Mouse (Mus musculus): ENCODE measurements around the gene Tarbp1. TPM values are rescaled to one million over a fixed set of nuclear protein-coding genes. Genes with fewer than 3 reads are reported as not detected.
"Not testable (repeated sequence)": the region's sequence is repeated elsewhere in the genome, so short reads cannot be mapped to it uniquely, and the experiment has no call there.

Gene Tarbp1
- polyA plus RNA-seq, 1 experiment = 0.79 TPM

DNA sequence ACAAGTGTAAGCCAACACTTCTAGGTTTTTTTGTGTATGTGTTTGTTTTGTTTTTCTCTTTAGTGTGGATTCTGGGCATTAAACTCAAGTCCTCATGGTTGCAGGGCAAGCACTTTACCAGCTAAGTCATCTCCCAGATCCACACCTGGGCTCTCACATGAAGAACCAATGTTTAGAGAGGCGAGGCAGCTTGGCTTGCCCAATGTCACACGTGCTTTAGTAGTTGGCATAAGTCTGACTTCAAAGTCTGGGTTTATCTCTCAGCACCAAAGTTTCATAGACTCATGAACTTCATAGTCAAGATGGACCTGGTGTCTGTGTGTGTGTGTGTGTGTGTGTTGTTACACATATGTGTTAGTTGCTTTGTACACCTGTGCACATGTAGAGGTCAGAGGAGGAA lies 24.5 kb upstream of the Tarbp1 start:
- no peak overlapping the region for H3K4me3 ChIP-seq (ENCODE audit: insufficient read depth, low read depth, low read length)
- peaks cover 2% of the 10 kb centered on the region; the same call in 1 of the 2 replicates for H3K4me1 ChIP-seq (ENCODE audit: control insufficient read depth, insufficient read depth, insufficient read length, low read length)
- H3K27ac ChIP-seq (replicated peaks; ENCODE audit: low read depth, low read length) = no peak overlapping the region

DNA sequence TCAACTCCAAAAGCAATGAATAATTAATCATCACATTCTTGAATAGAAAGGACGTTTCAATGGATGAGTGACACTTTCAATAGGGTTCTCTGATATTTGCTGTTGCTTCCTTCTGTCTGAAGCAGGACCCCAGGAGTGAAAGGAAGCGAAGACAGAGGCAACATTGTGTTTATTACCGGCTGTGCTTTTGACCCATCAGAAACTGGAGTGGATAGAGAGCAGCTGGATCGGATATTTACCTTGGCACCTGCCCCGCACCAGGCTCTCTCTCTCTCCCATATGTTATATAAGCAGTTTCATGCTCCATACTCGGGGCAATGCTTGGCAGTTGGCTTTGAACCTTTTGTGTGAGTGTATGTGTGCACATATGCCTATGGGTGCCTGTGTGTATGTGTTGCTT lies 23.6 kb upstream of the Tarbp1 start:
- Histone ChIP-seq H3K27ac (replicated peaks; ENCODE audit: low read depth, low read length) (no peak overlapping the region), H3K4me3 (ENCODE audit: insufficient read depth, low read depth, low read length) (no peak overlapping the region), H3K4me1 (ENCODE audit: control insufficient read depth, insufficient read depth, insufficient read length, low read length) (peaks cover 2% of the 10 kb centered on the region; the same call in 1 of the 2 replicates)

DNA sequence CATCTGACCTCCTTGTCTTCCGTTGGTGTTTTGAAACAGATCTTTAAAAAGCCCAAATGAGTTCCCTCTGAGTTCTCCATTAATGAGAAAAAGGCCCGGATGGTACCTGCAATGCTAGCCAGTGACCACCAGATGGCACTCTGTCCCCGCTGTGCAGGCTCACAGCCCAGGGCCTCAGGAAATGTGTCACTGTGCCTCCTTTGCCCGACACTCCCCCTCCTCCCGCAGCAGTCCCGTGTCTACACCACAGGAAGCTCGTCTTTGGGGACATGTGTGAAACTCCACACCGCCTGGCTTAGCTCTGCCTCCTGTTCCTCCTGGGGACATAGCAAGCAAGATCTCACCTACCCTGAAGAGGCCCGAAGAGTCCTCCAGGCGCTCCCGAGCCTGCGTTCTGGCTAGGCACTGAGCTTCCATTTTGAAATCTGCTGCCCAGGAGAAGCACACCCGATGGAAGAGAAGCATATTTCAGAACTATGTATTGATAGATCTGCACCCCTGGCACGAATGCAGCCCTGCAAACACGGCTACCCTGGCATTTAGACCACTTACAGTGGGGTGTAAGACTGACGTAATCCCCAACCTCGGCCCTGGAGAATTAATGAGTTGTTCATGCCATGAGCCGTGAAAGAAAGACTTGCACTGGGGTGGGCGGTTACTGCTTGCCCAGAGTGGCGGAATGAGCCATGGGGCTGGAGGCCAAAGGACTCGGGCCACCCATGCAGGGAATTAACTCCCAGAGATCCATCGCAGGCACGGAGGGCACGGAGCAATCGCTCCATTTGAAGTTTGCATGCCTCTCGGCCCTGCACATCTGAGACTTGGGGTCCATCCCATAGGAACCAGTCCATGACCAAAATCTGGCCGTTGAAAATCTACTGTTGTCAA lies 22.9 kb upstream of the Tarbp1 start:
- peak overlapping the region; percentile 10 for H3K4me3 ChIP-seq (ENCODE audit: insufficient read depth, low read depth, low read length)
- peak overlapping the region; percentile 29 for H3K27ac ChIP-seq (replicated peaks; ENCODE audit: low read depth, low read length)
- peaks cover 2% of the 10 kb centered on the region; the same call in 1 of the 2 replicates for H3K4me1 ChIP-seq (ENCODE audit: control insufficient read depth, insufficient read depth, insufficient read length, low read length)

DNA sequence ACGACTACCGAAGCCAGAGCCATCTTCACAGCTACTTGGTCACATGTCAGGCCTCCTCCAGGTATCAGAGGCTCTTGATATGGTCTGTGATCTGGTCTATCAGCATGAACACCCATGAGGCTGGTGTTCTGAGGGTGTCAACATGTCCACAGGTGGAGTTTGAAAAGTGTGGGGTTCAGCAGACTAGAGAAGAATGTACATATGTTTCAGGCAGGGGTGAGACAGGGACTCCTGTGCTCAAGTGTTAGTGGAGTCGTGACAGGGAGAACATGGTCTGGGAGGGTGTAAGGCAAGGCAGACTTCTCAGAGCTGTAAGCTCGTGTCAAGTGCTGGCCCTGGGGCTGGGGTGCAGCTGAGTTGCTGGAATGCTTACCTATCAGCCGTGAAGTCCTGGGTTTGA lies 22.1 kb upstream of the Tarbp1 start:
- no peak overlapping the region for H3K4me3 ChIP-seq (ENCODE audit: insufficient read depth, low read depth, low read length)
- peaks cover 2% of the 10 kb centered on the region; the same call in 1 of the 2 replicates for H3K4me1 ChIP-seq (ENCODE audit: control insufficient read depth, insufficient read depth, insufficient read length, low read length)
- H3K27ac ChIP-seq (replicated peaks; ENCODE audit: low read depth, low read length) = no peak overlapping the region

DNA sequence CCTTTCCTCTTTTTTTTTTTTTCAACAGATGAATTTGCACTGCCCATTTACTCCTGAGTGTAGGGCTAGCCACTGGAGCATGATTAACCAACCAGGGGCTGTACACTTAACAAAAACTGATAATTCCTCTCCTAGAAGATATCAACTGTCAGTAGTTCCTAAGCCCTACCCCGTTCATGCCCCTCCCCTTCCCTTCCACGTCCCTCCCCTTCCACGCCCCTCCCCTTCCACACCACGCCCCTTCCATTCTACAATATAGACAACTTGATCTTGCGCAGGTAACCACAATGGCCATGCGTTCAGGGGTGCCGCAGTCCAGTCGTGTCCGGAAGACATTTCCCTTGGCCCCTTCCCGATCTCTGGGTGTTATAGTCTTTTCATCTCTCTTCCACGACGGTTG lies 20.6 kb upstream of the Tarbp1 start:
- Histone ChIP-seq H3K27ac (replicated peaks; ENCODE audit: low read depth, low read length) (no peak overlapping the region), H3K4me3 (ENCODE audit: insufficient read depth, low read depth, low read length) (no peak overlapping the region), H3K4me1 (ENCODE audit: control insufficient read depth, insufficient read depth, insufficient read length, low read length) (peaks cover 6% of the 10 kb centered on the region; the same call in 1 of the 2 replicates)

DNA sequence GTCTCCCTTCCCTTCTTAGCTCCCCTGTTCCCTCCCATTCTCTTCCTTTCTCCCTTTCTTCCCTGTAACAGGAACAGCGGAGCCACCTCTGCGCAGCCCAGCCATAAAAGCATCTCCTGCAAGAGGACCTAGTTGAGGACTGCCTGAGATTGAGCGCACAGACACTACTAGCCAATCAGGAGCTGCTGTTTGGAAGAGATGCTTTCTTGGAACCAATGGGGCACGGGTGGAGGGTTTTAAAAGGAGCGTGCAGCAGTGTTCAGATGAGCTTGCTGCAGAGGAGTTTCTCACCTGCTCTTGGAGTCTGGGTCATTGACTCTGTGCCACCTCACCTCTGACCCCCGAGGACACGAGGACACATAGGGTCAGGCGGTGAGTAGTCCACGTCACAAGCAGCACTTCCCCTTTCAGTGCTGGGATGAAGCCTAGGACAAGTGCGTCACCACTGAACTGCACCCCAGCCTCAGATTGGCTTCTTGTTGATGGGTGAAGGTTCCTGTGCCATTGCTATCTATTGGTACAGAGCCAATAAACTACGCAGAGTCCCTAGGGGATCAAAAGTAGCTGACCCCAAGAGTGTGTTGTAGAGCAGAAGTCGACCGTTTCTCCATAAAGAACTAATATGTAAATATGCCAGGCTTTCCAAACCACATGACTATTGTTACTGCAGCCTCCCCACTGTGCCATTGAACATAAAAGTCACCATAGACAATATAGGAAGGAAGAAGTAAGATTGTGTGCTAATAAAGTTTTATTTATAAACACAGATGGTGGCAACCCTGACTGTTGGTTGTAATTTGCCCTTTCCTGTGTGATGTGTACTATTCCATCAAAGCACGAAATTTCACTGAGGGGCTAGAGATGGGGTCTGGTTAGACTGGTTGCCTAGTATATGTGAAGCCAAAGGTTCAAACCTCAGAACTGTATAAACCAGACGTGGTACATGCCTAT lies 19.6 kb upstream of the Tarbp1 start:
- Histone ChIP-seq H3K4me1 (ENCODE audit: control insufficient read depth, insufficient read depth, insufficient read length, low read length) (peaks cover 6% of the 10 kb centered on the region; the same call in 1 of the 2 replicates), H3K4me3 (ENCODE audit: insufficient read depth, low read depth, low read length) (no peak overlapping the region), H3K27ac (replicated peaks; ENCODE audit: low read depth, low read length) (no peak overlapping the region)

DNA sequence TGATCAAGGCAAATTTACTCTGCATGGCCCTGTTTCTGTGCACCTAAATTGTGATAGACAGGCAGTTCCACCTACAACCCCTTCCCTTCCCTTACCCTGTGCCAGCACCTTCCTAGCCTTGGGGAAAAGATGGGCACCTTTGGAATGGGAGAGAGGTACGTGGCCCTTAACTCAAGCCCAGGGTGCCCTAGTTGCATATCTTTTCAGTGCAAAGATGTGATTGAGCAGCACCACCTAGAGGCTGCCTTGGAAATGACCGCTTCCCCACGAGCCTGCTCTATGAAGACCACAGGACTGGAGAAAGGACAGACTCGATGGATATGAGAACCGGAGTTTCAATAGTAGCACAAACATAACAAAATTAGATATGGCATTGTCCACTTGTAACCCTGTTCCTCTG lies 8.1 kb upstream of the Tarbp1 start:
- Histone ChIP-seq H3K4me1 (ENCODE audit: control insufficient read depth, insufficient read depth, insufficient read length, low read length) (no peaks in the 10 kb centered on the region), H3K27ac (replicated peaks; ENCODE audit: low read depth, low read length) (no peak overlapping the region), H3K4me3 (ENCODE audit: insufficient read depth, low read depth, low read length) (no peak overlapping the region)

DNA sequence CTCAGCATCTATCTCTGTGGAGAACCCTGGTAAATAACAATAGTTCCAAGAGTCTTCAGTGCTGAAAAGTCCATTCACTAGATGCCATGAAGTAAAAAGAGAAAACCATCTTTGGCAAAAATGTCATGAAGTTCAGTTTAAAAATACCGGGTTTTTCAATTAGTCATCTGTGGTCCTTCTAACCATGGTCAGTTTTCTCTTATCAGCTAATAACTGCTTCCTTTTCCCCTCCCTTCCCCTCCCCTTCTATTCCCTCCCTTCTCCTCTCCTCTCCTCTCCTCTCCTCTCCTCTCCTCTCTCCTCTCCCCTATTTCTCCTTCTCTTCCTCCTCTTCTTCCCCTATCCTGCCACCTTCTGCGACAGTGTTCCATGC lies 7.5 kb upstream of the Tarbp1 start:
- Histone ChIP-seq H3K4me1 (ENCODE audit: control insufficient read depth, insufficient read depth, insufficient read length, low read length) (no peaks in the 10 kb centered on the region), H3K4me3 (ENCODE audit: insufficient read depth, low read depth, low read length) (no peak overlapping the region), H3K27ac (replicated peaks; ENCODE audit: low read depth, low read length) (no peak overlapping the region)

DNA sequence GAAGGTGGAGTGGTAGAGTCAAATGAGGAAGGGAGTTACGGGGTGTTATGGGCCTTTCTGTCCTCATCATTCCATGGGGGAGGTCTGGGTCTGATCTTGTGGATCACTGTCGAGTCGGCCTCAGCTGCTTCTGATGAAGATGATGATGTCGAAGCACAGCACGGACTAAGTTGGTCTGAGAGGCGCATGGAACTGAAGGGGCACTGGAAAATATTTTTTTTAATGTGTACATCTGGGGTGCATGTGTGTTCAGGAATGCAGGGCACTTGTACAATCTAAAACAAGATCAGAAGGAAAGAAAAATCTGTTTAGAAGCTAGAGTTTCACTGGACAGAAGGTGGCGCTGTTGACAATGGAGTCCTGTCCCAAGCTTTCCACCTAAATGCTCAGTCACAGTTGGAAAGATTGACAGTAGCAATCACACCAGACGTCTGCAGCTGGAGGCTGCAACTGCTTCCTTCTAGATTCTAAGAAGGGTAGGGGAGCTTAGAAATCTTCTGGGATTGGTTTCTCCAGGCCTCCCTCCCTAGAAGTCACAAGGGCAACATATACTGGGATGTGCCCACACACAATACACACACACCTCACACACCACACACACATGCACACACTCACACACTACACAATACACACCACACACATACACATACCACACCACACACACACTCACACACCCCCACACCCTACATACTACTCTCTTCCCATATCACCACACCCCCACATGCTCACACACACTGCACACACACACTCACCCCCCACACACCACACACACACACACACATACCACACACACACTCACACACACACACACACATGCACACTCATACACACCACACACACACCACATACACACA lies 6.9 kb upstream of the Tarbp1 start:
- no peak overlapping the region for H3K27ac ChIP-seq (replicated peaks; ENCODE audit: low read depth, low read length)
- no peaks in the 10 kb centered on the region for H3K4me1 ChIP-seq (ENCODE audit: control insufficient read depth, insufficient read depth, insufficient read length, low read length)
- no peak overlapping the region for H3K4me3 ChIP-seq (ENCODE audit: insufficient read depth, low read depth, low read length)

DNA sequence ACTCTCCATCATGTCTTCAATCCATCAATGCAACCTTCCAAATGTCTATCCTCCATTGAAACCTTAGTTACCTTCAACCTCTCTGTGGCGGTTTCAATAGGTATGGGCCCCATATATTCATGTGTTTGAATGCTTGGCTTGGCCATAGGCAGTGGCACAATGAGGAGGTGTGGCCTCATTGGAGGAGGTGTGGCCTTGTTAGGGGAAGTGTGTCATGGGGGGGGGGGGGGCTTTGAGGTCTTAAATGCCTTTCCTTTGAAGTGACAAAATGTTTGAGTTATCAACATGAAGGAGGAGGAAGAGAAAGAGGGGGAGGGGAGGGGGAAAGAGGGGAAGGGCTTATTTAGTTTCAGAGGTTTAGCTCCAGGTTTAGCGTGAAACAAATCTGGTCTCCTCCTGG lies 5.5 kb upstream of the Tarbp1 start:
- Histone ChIP-seq H3K4me1 (ENCODE audit: control insufficient read depth, insufficient read depth, insufficient read length, low read length) (no peaks in the 10 kb centered on the region), H3K27ac (replicated peaks; ENCODE audit: low read depth, low read length) (no peak overlapping the region), H3K4me3 (ENCODE audit: insufficient read depth, low read depth, low read length) (no peak overlapping the region)

DNA sequence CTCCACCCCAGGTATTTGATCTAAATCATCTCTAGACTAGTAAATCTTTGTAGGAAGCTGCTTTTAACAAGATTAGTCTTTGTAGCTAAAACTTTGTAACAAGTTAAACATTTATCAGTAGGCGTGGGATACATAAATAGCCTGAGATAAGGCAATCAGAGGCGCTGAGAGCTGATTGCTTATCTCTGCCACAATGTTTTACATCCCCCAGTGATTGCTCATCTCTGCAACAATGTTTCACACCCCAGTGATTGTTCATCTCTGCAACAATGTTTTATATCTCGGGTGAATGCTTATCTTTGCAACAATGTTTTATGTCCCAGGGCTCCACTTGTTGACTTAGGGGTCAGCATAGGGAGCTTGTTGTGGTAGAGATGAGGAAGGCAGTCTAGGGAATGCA lies 3.8 kb upstream of the Tarbp1 start:
- no peaks in the 10 kb centered on the region for H3K4me1 ChIP-seq (ENCODE audit: control insufficient read depth, insufficient read depth, insufficient read length, low read length)
- no peak overlapping the region for H3K27ac ChIP-seq (replicated peaks; ENCODE audit: low read depth, low read length)
- no peak overlapping the region for H3K4me3 ChIP-seq (ENCODE audit: insufficient read depth, low read depth, low read length)

DNA sequence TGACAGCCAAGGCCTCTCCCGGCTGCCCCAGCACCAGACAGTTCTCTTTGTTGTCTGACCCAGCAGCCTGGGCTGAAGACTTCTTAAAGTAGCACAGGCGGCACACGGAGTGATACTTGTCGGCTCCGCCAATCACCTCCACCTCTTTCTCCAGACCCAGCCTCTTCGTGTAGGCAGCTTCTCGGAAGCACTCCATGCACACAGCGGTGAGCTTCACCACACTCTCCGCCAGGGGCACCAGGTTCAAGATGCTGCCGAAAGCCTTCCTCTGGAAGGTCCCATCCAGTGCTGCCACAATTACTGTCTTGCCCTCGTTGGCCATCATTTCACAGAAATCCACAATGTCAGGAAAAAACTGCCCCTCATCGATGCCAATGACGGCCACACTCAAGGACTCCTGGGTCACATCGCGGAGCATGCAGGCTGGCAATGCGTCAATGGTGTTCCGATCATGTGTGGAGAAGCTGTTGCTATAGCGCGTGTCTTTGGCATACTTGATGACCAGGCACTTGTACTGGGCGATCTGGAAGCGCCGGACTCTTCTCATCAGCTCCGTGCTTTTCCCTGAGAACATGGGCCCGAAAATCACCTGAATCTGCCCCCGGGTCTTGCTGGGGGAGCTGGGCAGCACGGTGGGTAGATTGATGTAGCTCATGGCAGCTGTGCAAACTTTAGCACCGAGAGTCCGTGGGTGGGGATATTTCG lies 1.4 kb upstream of the Tarbp1 start:
- H3K4me3 ChIP-seq (ENCODE audit: insufficient read depth, low read depth, low read length); H3K4me1 ChIP-seq (ENCODE audit: control insufficient read depth, insufficient read depth, insufficient read length, low read length); H3K27ac ChIP-seq (replicated peaks; ENCODE audit: low read depth, low read length): not testable (repeated sequence)

DNA sequence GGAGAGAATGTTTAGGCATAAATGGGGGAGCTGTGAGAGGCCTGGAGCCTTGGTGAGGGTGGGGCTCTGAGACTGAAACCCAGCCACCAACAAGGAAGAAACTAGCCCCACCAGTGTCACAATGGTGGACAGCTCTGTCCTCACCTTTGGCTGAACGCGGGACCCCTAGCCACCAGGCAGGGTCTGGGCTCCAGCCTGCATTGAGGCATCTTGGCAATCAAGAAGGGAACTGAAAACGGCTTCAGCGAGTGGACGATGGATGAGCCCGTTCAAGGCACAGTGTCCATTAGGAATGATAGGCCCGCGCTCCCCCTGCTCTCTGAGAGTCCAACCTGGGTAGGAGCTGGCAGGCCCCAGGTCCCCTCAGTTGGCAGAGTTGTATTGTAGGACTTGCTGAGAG lies 873 bp upstream of the Tarbp1 start:
- H3K4me3 ChIP-seq (ENCODE audit: insufficient read depth, low read depth, low read length); H3K4me1 ChIP-seq (ENCODE audit: control insufficient read depth, insufficient read depth, insufficient read length, low read length); H3K27ac ChIP-seq (replicated peaks; ENCODE audit: low read depth, low read length): not testable (repeated sequence)

DNA sequence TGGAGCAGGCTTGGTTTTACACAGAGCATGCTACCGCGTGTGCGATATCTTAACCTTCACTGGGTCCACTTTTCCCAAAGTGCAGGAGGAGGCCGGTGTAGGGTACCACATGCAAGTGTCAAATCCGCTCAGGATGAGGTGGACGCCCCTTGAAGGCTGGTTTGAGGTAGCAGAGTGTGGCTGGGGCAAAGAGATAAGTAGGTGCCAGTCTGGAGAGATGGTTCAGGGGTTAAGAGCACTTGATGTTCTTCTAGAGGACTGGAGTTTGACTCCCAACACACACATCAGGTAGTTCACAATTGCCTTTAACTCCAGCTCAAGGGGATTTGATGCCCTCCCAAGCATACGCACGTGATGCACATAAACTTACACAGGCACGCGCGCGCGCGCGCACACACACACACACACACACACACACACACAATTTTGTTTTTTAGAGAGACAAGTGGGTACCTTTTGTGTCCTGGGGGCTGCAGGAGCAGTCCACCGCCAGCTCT lies 1.0 kb downstream of the Tarbp1 start:
- no peak overlapping the region for H3K27ac ChIP-seq (replicated peaks; ENCODE audit: low read depth, low read length)
- H3K4me1 ChIP-seq (ENCODE audit: control insufficient read depth, insufficient read depth, insufficient read length, low read length) = 0 out of 2 replicates have a peak, but pooled peaks cover 2% of the 10 kb centered on the region
- peak overlapping the region; percentile 72 for H3K4me3 ChIP-seq (ENCODE audit: insufficient read depth, low read depth, low read length)
